Mouse (Mus musculus): ENCODE measurements around the gene AW011738.

- TF ChIP-seq POLR2A (IDR thresholded peaks at IDR 0.05; ENCODE audit: borderline replicate concordance, control insufficient read depth, low read depth, low read length) (peak; percentile 38; the same call in 1 of the 2 replicates), CTCF (IDR thresholded peaks at IDR 0.05; ENCODE audit: control insufficient read depth, insufficient read depth, low read length) (no peak; the same call in 1 of the 2 replicates)
Observed at GRCm38 (mm10) chr4:156197131-156197828, 5.8 kb upstream of the AW011738 start, which contains the start of gene Agrn.

Data from bone marrow, adult 2 months (tissue).